Mouse (Mus musculus): Measurements from ENCODE around the gene Pnrc2.

The Pnrc2 gene

DNA sequence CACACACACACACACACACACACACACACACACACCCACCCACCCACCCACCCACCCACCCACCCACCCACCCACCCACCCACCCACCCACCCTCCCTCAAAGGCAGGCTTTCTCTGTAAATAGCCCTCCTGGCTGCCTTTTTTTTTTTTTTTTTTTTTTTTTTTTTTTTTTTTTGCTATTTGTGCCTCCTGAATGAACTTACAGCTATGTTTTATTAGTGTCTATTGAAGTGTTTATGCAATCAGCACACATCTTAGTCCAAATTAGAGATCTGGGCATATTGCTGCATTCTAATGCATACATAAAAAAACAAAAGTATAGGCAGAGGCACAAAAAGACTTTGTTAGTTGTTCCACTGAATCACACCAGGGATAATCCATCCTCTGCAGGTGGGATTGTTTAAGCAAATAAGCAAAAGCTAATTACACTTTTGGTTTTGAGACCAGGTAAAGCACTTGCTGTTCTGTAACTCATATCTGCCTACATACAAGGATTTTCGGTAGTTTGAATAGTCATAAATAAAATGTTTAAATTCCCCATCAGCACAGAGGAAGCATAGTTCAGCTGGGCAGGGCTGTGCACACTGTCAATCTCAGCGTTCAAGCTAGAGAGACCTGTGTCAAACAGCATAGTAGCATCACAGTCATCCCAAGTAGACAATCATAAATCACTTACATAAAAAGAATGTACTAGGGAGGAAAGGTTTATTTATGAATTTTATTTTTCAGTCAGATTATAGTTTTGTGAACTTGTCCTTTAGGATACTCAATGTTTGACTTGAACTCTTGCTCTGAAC is 3.2 kb downstream of the Pnrc2 start:
- no peak for DNase-seq (ENCODE audit: low read depth, low spot score)

DNA sequence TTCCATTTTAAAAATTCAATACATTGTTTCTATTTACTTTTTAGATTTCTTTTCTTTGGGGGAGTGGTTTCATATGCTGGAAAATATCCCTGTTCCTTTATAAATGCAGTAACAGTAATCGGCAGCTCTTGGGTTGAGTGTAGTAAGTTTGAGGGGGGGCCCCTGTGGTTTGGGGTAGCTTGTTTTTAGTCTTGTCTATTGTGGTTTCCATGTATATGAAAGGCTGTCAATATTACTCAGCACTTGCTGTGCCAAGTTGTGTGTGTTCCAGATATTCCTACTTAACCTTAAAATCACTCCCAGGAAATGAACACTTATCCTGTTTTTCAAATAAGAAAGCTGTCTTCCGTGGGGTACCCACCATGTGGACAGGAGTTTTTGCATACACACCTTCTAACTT is 4.7 kb downstream of the Pnrc2 start:
- DNase-seq (ENCODE audit: low read depth, low spot score): no peak

DNA sequence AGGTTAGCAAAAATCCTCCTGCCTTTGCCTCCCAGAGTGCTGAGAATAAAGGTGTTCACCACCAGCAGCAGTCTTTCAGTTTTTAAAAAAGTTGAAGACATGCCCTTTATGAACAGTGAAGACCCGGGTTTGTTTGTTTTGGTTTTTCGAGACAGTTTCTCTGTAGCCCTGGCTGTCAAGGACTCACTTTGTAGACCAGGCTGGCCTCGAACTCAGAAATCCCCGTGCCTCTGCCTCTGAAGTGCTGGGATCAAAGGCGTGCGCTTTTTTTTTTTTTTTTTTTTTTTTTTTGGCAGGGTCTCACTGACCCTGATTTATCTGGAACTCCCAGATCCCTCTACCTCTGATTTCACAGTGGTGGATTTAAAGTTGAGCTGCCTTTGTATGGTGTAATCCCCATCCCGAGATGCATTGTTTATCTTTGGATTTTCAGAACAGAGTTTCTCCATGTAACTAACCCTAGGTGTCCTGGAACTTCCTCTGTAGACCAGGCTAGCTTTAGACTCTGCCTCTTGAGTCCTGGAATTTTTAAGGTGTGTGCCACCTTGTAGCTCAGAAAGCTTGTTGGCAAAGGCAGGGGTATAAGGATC is 16.0 kb downstream of the Pnrc2 start:
- no peak for DNase-seq (ENCODE audit: low read depth, low spot score)

DNA sequence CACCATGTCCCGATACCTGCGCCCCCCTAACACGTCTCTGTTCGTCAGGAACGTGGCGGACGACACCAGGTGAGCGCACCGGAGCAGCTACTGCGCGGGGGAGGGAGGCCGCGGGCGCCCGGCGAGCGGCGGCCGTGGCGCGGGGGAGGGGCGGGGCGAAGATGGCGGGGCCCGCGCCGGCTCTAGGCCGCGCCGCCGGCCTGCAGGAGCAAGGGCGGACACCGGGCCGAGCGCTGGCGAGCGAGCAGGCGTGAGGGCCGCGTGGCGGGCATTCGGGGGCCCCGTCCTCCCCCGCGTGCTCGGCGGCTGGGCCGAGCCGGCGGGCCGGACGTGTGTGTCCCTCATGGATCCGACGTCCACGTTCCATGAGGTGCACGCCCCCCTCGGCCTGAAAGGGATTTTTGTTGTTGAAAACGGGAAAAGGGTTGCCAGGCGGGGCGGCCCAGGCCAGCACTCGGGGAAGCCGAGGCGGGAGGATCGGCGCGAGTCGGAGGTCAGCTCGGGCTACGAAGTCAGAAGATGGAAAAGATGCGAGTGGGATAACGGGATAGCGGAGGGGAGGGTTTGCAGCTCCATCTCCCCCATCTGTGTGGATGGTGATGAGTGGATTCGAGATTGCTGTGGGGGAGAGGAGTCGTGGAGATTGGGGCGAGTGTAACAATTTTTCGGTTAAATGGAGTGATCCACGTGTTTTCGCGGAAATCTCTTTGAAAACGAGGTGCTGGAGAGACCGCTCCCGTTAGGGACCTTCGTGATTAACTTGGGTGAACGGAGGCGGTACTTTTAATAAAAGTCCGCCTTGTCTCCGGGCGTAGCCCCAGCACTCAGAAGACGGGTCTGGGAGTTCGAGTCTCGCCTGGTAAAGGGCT is 17.2 kb downstream of the Pnrc2 start:
- DNase-seq (ENCODE audit: low read depth, low spot score): no peak

GRCm38 (mm10) chr4:135855536-135856222 is 18.0 kb downstream of the Pnrc2 start, which contains the start of gene Srsf10:
TSS of gene Srsf10 (plus strand) at chr4:135855747.
- peak; percentile 95 for DNase-seq (ENCODE audit: low read depth, low spot score)

DNA sequence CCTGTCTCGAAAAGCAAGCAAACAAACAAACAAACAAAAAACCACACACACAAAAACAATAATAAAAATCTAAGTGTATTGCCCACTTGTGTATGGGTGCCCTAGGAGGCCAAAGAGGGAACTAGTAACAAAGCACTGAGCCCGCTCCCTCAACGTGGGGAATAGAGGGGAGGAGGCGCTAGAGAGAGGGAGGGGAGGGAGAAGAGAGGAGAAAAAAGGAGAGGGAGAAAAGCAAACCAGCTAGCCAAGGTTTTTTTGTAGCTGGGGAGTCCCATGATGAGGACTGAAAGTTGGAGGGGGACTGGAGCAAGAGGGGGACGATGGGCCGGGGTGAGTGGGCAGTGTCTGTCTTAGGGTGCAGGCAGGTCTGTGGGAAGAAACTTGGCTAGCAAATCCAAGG is 18.6 kb downstream of the Pnrc2 start:
- no peak for DNase-seq (ENCODE audit: low read depth, low spot score)

- no peak for DNase-seq (ENCODE audit: low read depth, low spot score)
Observed at GRCm38 (mm10) chr4:135854630-135855029, 19.0 kb downstream of the Pnrc2 start.

GRCm38 (mm10) chr4:135853987-135854546 is 19.6 kb downstream of the Pnrc2 start:
- no peak for DNase-seq (ENCODE audit: low read depth, low spot score)

GRCm38 (mm10) chr4:135851942-135852341 is 21.7 kb downstream of the Pnrc2 start:
- no peak for DNase-seq (ENCODE audit: low read depth, low spot score)

- DNase-seq (ENCODE audit: low read depth, low spot score): no peak
Observed at GRCm38 (mm10) chr4:135850411-135851095, 23.1 kb downstream of the Pnrc2 start.

DNA sequence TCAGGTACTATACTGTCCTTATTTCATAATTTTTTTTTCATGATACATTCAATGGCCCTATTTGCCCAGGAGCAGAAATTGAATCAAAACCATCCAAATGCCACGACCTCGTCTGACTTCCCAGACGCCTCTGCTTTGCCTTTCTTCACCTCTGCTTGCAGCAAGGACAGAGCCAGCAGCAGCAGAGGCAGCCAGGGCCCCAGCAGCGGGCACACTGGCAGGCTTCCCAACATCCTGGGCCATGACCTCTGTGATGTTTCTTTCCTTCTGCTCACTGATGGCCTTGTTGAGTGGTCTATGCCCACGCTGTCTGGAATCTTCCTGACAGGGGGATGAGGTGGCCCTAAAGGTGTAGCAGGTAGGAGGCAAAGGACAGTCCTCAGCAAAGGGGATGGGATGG is 26.1 kb downstream of the Pnrc2 start:
- DNase-seq (ENCODE audit: low read depth, low spot score): no peak

DNA sequence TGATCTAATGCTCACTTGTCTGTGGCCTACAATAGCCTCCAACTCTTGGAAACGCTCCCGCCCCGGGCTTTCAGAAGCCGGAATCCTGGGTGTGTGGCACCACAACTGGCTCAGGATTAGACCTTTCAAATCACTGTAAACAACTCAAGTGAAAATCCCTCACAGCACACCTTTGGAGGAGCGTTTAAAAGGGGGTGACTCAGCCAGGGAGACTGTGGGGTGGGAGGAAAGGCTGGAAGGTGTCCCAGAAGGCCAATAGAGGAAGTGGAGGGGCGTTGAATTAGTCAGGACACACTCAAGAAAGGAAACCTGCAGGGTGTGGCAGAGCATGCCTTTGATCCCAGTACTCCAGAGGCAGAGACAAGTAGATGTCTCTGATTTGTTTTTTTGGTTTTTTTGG is 29.2 kb downstream of the Pnrc2 start:
- no peak for DNase-seq (ENCODE audit: low read depth, low spot score)

GRCm38 (mm10) chr4:135839293-135840011 is 34.2 kb downstream of the Pnrc2 start:
- DNase-seq (ENCODE audit: low read depth, low spot score): no peak

GRCm38 (mm10) chr4:135838925-135839292 is 34.7 kb downstream of the Pnrc2 start:
- DNase-seq (ENCODE audit: low read depth, low spot score): no peak

GRCm38 (mm10) chr4:135834124-135834717 is 39.4 kb downstream of the Pnrc2 start:
- no peak for DNase-seq (ENCODE audit: low read depth, low spot score)

DNA sequence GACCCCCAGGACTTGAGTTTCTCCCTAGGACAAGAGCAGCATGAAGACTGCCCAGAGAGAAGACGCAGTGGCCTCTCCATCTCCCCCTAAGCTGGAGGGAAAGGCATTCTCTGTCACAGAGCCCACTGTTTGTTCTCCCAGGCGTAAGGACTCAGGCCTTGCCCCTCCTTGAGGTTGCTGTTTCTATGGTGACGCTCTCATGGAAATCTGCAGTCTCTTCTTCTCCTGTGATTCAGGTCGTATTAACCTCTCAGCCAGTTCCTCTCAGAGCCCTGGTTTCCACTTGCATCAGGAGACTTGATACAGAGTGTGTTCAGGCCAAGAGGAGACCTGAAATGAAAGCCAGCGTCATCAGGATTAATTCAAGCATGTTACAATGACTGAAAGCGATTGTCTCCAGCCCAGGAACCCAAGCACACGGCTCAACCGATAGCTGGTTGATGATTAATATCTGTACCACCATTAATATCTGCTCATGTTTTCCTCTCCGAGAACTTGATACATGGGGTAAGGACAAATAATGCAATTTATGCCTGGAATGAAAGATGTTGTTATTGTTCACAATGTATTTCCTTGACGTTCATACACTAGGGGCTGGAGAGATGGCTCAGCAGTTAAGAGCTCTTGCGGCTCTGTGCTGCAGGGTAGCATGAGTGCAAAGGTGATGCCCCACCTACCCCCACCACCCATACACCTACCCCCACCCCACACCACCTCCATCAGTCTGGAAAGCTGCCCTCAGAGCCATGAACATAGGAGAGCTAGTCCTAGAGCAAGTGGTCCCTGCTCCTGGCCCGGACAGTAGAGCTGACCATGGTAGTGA is 40.1 kb downstream of the Pnrc2 start:
- no peak for DNase-seq (ENCODE audit: low read depth, low spot score)

- DNase-seq (ENCODE audit: low read depth, low spot score): no peak
Observed at GRCm38 (mm10) chr4:135832070-135832469, 41.6 kb downstream of the Pnrc2 start.

DNA sequence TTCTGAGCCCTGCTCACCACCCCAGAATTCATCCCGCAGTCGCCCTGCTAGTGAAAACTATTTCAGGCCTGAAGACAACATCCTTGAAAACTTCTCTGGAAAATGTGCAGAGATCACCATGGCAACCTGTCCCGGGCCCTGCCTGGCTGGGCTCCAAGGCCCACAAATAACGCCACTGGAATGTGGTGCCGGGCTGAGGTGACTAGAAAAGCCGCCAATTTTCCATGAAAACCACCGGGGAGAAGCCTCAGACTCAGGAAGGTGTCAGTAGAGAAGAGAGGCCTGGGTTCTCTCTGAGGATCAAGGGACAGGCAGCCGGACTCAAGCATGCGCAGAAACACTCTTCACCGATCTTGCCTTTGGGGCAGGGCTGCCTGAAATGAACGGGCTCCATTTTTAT is 45.2 kb downstream of the Pnrc2 start:
- no peak for DNase-seq (ENCODE audit: low read depth, low spot score)

DNA sequence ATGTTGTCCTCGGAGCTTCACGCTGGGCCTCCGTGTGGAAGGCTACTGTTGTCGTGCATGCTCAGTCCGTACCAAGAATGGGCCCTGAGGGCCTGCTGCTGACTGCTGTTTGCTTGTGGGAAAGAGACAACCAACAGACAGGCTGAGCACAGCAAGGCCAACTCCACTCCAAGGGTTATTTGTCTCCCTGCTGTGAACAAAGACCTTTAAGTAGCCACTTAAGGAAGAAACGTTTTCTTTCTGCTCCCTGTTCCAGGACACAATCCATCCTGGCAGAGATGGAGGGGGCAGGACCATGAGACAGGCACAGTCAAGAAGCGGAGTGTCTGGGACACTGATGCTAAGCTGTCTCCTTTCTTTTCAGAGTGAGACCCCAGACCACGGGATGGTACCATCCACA is 49.4 kb downstream of the Pnrc2 start:
- no peak for DNase-seq (ENCODE audit: low read depth, low spot score)
